Mouse (Mus musculus): ENCODE results near the gene Sub1.

GRCm38 (mm10) chr15:11951181-11951580 lies 45.6 kb downstream of the Sub1 start:
- TF ChIP-seq CTCF (IDR thresholded peaks at IDR 0.05; ENCODE audit: extremely low read depth, insufficient read depth, low read length) (no peak), POLR2A (IDR thresholded peaks at IDR 0.05; ENCODE audit: extremely low read depth, insufficient read depth, low read length) (no peak)
